Mouse (Mus musculus): ENCODE data around the gene Farsb.

DNA sequence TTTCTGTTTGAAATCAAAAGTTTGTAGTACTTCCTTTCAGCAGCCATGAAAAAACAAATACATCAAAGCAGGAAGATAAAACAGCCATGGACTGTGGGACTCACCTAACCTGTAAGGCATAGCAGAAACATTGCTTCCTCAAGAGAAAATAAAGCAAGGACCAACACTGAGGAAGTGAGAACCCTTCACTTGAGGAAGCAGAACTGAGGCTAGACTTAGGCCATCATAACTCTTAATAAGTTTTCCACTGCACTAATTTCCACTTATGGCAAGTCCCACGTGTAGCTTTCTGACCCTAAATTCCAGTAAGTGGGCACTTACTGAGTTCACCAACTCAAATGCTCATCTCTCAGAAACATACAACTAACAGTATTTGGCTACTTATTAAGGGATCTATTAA lies 1.4 kb upstream of the Farsb start:
- TF ChIP-seq CTCF (IDR thresholded peaks at IDR 0.05; ENCODE audit: borderline replicate concordance, insufficient read depth, low read length) (no peak), POLR2A (IDR thresholded peaks at IDR 0.05; ENCODE audit: low read depth, low read length) (no peak)

Measured in embryonic fibroblast, embryonic 13.5 days (primary cell).